Mouse (Mus musculus): ENCODE results near the gene Lgals7. TPM values are rescaled to one million over a fixed set of nuclear protein-coding genes. Genes with fewer than 3 reads are reported as not detected.
A peak's percentile ranks its signal among the peaks of the same experiment; 100 is the strongest.
"Not testable (repeated sequence)": the region's sequence is repeated elsewhere in the genome, so short reads cannot be mapped to it uniquely, and the experiment has no call there.

The Lgals7 gene
- polyA plus RNA-seq, 1 experiment from 2014 or later, result 2.4 TPM

GRCm38 (mm10) chr7:28883039-28883438 is 19.4 kb downstream of the Lgals7 start:
- Histone ChIP-seq H3K36me3 (ENCODE audit: poor library complexity, severe bottlenecking) (no peaks in the 10 kb centered on the region), H3K9ac (no peak overlapping the region), H3K9me3 (replicated peaks) (no peaks in the 10 kb centered on the region), H3K4me2 (no peak overlapping the region), H3K4me1 (0 out of 2 replicates have a peak, but pooled peaks cover 5% of the 10 kb centered on the region), H3K27ac (no peak overlapping the region), H3K27me3 (peaks cover 15% of the 10 kb centered on the region), H3K4me3 (no peak overlapping the region)
- ATAC-seq, result no peak
- 70% methylated on average over 11 of the region's 11 CpGs for WGBS

- H3K27me3 ChIP-seq, result peaks cover 22% of the 10 kb centered on the region
- H3K27ac ChIP-seq; H3K36me3 ChIP-seq (ENCODE audit: poor library complexity, severe bottlenecking); H3K4me2 ChIP-seq; H3K4me1 ChIP-seq; ATAC-seq; H3K4me3 ChIP-seq; H3K9ac ChIP-seq; H3K9me3 ChIP-seq (replicated peaks): not testable (repeated sequence)
- WGBS, result 85% methylated on average over 4 of the region's 4 CpGs
Measured at GRCm38 (mm10) chr7:28883704-28884103, 20.1 kb downstream of the Lgals7 start.

GRCm38 (mm10) chr7:28886486-28886885 is 22.8 kb downstream of the Lgals7 start:
- no peaks in the 10 kb centered on the region for H3K9me3 ChIP-seq (replicated peaks)
- no peak overlapping the region for H3K4me2 ChIP-seq
- no peak overlapping the region for H3K27ac ChIP-seq
- ATAC-seq, result no peak; the same call in 1 of the 2 replicates
- H3K4me3 ChIP-seq, result no peak overlapping the region
- peaks cover 40% of the 10 kb centered on the region for H3K27me3 ChIP-seq
- H3K4me1 ChIP-seq, result peaks cover 10% of the 10 kb centered on the region
- no peak overlapping the region for H3K9ac ChIP-seq
- peaks cover 4% of the 10 kb centered on the region for H3K36me3 ChIP-seq (ENCODE audit: poor library complexity, severe bottlenecking)
- 19% methylated on average over 14 of the region's 14 CpGs for WGBS

GRCm38 (mm10) chr7:28888701-28889161 is 25.1 kb downstream of the Lgals7 start:
- ATAC-seq, result 0 out of 2 replicates have a peak, but pooled peaks have one; percentile 14
- Histone ChIP-seq H3K9me3 (replicated peaks) (no peaks in the 10 kb centered on the region), H3K4me1 (peaks cover 9% of the 10 kb centered on the region), H3K4me2 (peak overlapping the region; percentile 62), H3K27me3 (peaks cover 40% of the 10 kb centered on the region), H3K9ac (peak overlapping the region; percentile 51), H3K27ac (no peak overlapping the region), H3K4me3 (peak overlapping the region; percentile 37), H3K36me3 (ENCODE audit: poor library complexity, severe bottlenecking) (peaks cover 25% of the 10 kb centered on the region)
- WGBS, result 3% methylated on average over 27 of the region's 27 CpGs

GRCm38 (mm10) chr7:28892601-28893000 is 28.9 kb downstream of the Lgals7 start:
- H3K9me3 ChIP-seq (replicated peaks), result no peaks in the 10 kb centered on the region
- no peak overlapping the region for H3K27ac ChIP-seq
- peaks cover 9% of the 10 kb centered on the region for H3K4me1 ChIP-seq
- H3K36me3 ChIP-seq (ENCODE audit: poor library complexity, severe bottlenecking), result peaks cover 64% of the 10 kb centered on the region
- no peak for ATAC-seq
- no peak overlapping the region for H3K4me3 ChIP-seq
- peaks cover 28% of the 10 kb centered on the region for H3K27me3 ChIP-seq
- no peak overlapping the region for H3K4me2 ChIP-seq
- H3K9ac ChIP-seq, result no peak overlapping the region
- 97% methylated on average over 17 of the region's 17 CpGs for WGBS

GRCm38 (mm10) chr7:28893643-28894265 is 30.1 kb downstream of the Lgals7 start:
- Histone ChIP-seq H3K9ac (no peak overlapping the region), H3K27me3 (peaks cover 17% of the 10 kb centered on the region), H3K4me1 (peaks cover 4% of the 10 kb centered on the region), H3K4me2 (no peak overlapping the region), H3K9me3 (replicated peaks) (no peaks in the 10 kb centered on the region), H3K27ac (no peak overlapping the region), H3K4me3 (no peak overlapping the region), H3K36me3 (ENCODE audit: poor library complexity, severe bottlenecking) (peaks cover 75% of the 10 kb centered on the region)
- ATAC-seq, result no peak
- WGBS, result 53% methylated on average over 7 of the region's 7 CpGs

GRCm38 (mm10) chr7:28894942-28895341 is 31.3 kb downstream of the Lgals7 start:
- no peak for ATAC-seq
- no peak overlapping the region for H3K4me3 ChIP-seq
- no peaks in the 10 kb centered on the region for H3K4me1 ChIP-seq
- peaks cover 87% of the 10 kb centered on the region for H3K36me3 ChIP-seq (ENCODE audit: poor library complexity, severe bottlenecking)
- peaks cover 5% of the 10 kb centered on the region for H3K27me3 ChIP-seq
- H3K27ac ChIP-seq, result no peak overlapping the region
- H3K9me3 ChIP-seq (replicated peaks), result no peaks in the 10 kb centered on the region
- H3K9ac ChIP-seq, result no peak overlapping the region; the same call in 1 of the 2 replicates
- WGBS, result 70% methylated on average over 5 of the region's 5 CpGs
- no peak overlapping the region for H3K4me2 ChIP-seq

- no peak for ATAC-seq
- Histone ChIP-seq H3K27me3 (no peaks in the 10 kb centered on the region), H3K4me2 (no peak overlapping the region), H3K4me1 (no peaks in the 10 kb centered on the region), H3K36me3 (ENCODE audit: poor library complexity, severe bottlenecking) (peaks cover 98% of the 10 kb centered on the region), H3K9me3 (replicated peaks) (no peaks in the 10 kb centered on the region), H3K9ac (no peak overlapping the region), H3K27ac (no peak overlapping the region), H3K4me3 (no peak overlapping the region)
- 93% methylated on average over 6 of the region's 6 CpGs for WGBS
Measured at GRCm38 (mm10) chr7:28897661-28898060, 34.0 kb downstream of the Lgals7 start.

GRCm38 (mm10) chr7:28899972-28900371 is 36.3 kb downstream of the Lgals7 start:
- Histone ChIP-seq H3K4me1 (no peaks in the 10 kb centered on the region), H3K9ac (no peak overlapping the region), H3K4me2 (no peak overlapping the region), H3K27ac (no peak overlapping the region), H3K4me3 (no peak overlapping the region), H3K36me3 (ENCODE audit: poor library complexity, severe bottlenecking) (peaks cover 100% of the 10 kb centered on the region), H3K27me3 (no peaks in the 10 kb centered on the region), H3K9me3 (replicated peaks) (no peaks in the 10 kb centered on the region)
- WGBS, result 89% methylated on average over 4 of the region's 4 CpGs
- no peak for ATAC-seq

- Histone ChIP-seq H3K4me2 (no peak overlapping the region), H3K4me3 (no peak overlapping the region), H3K36me3 (ENCODE audit: poor library complexity, severe bottlenecking) (peaks cover 100% of the 10 kb centered on the region), H3K27me3 (no peaks in the 10 kb centered on the region), H3K9ac (no peak overlapping the region), H3K9me3 (replicated peaks) (no peaks in the 10 kb centered on the region), H3K27ac (peak overlapping the region; percentile 35; the same call in 1 of the 2 replicates), H3K4me1 (no peaks in the 10 kb centered on the region)
- 0 out of 2 replicates have a peak, but pooled peaks have one; percentile 30 for ATAC-seq
- 91% methylated on average over 13 of the region's 13 CpGs for WGBS
Measured at GRCm38 (mm10) chr7:28901311-28902125, 37.9 kb downstream of the Lgals7 start.

- 93% methylated on average over 6 of the region's 6 CpGs for WGBS
Measured at GRCm38 (mm10) chr7:28902180-28902579, 38.5 kb downstream of the Lgals7 start.

GRCm38 (mm10) chr7:28902809-28903208 is 39.2 kb downstream of the Lgals7 start:
- WGBS, result 93% methylated on average over 3 of the region's 3 CpGs
- Histone ChIP-seq H3K36me3 (ENCODE audit: poor library complexity, severe bottlenecking) (peaks cover 100% of the 10 kb centered on the region), H3K9me3 (replicated peaks) (no peaks in the 10 kb centered on the region)

More at GRCm38 (mm10) chr7:28902180-28902579, 38.5 kb downstream of the Lgals7 start:
- no peak for ATAC-seq
- Histone ChIP-seq H3K9me3 (replicated peaks) (no peaks in the 10 kb centered on the region), H3K4me2 (no peak overlapping the region), H3K36me3 (ENCODE audit: poor library complexity, severe bottlenecking) (peaks cover 100% of the 10 kb centered on the region), H3K4me1 (no peaks in the 10 kb centered on the region), H3K27me3 (no peaks in the 10 kb centered on the region), H3K4me3 (no peak overlapping the region), H3K9ac (no peak overlapping the region), H3K27ac (no peak overlapping the region)

More at GRCm38 (mm10) chr7:28902809-28903208, 39.2 kb downstream of the Lgals7 start:
- Histone ChIP-seq H3K4me2 (no peak overlapping the region), H3K27me3 (no peaks in the 10 kb centered on the region), H3K4me1 (no peaks in the 10 kb centered on the region), H3K9ac (no peak overlapping the region), H3K4me3 (no peak overlapping the region), H3K27ac (no peak overlapping the region)
- ATAC-seq, result no peak

All from forebrain, embryonic 13.5 days (tissue).